Mouse (Mus musculus): Measurements from ENCODE around the gene Repin1.
A peak's percentile ranks its signal among the peaks of the same experiment; 100 is the strongest.
"Not testable (repeated sequence)": the region's sequence is repeated elsewhere in the genome, so short reads cannot be mapped to it uniquely, and the experiment has no call there.

Repin1 gene

DNA sequence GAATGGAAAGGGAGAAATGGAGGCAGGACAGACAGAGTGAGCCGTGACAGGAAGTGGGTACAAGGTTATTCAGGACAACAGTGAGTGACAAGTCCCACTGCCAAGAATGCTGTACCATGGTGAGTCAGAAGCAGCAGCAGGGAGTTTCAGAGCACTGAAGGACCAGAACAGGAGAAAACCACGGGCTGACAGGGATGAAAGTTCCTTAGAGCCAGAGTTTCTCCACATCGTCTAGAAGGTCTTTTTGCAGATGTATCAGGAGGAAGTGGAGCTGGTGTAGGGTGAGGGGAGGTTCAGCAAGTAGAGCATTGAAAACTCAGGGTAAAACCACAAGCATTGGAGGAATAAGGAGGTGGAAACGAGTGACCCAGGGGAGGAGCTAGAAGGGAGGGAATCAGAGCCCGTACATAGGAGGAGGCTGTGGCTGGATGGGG lies 14.5 kb upstream of the Repin1 start:
- no peak for DNase-seq (ENCODE audit: low spot score in 2 of 2)

DNA sequence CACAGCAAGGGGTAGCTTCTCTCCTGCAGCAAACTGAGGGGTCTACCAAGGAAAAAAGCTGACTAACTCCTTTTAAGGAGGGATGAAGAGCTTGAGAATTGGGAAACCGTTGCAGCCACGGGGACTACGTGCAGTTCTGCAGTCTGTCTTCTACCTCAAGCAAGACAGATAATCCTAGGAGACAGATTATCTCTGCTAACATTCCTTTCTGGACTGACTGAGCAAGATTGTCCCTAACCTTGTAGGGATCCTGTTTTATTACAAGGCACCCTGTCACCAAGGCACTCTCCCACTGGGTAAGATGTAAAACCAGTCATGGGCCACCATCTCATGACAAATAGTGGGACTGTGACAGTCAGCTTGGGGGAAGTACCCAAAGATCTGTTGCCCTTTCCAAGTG lies 12.4 kb upstream of the Repin1 start:
- DNase-seq (ENCODE audit: low spot score in 2 of 2), result no peak

DNA sequence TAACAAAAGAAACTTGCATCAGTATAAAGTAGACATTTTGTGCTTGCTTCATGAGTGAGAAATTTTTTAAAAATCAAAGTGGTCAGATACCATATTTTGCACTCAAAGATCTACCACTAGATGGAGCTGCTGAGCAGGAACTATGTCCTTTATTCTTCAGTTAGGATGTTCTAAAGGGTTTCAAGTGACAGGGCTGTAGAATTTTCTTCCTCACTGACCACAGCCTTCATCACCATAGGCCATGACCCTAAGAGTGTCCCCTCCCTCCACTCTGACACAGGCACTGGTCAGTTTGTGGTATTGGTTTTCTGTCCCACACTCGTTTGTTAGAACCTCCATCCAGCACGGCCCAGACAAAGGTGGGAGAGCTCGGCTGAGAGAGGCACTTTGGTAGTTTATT lies 11.6 kb upstream of the Repin1 start:
- DNase-seq (ENCODE audit: low spot score in 2 of 2), result no peak

DNA sequence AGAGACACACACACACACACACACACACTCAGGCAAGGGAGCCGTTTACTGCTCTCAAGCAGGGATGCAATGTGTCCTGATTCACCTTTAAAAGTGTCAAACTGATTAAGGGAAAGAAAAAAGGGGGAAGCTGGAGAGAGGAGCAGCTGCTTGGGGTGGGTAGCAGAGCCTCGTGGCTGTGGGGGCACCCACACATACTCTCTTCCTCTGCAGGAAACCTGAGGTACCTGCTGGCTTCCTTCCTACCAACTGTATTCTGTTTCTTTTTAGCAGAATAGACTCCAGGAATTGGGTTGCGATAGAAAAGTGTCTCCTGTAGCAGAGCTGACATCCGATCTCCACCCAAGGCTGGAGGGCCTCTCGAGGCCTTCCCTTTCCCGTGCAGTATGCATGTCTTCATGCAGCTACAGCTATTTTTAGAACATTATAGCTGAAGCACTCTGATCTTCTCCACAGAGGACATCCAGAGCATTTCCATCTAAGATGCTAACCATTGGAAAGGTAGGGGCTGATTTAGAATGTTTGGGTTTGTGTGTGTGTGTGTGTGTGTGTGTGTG lies 4.4 kb upstream of the Repin1 start, which contains the start of gene Gm45021:
Gm45021 (plus strand) TSS at position 417 of the 557 bp plus-strand sequence.
- no peak for DNase-seq (ENCODE audit: low spot score in 2 of 2)

DNA sequence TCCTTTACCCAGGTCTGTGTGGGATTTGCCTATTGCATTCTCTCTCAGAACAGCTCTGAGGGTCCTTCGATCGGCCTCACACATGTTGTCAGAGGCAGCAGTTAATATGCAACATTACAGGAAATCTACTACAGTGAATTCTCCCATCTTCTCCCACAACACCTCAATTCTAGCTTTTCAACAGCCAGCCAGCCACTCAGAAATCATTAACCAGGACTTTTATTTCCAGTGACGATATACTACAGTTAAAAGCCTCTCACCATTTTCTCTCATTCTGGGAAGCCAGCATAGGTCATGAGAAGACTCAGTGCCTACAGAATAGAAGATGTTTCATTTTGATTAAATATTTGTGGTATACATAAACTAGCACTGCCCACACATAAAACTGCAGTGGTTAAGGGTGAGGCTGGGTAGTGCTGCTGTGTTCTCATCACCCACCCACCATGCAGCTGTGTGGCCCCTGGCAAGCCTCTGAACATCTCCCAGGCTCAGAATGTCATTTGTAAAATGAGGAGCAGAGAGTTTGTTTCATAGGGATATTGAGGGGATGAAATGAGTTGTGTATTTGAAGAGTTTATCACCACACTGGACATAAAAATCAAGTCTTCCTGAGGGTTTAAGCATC lies 2.4 kb upstream of the Repin1 start:
- no peak for DNase-seq (ENCODE audit: low spot score in 2 of 2)

DNA sequence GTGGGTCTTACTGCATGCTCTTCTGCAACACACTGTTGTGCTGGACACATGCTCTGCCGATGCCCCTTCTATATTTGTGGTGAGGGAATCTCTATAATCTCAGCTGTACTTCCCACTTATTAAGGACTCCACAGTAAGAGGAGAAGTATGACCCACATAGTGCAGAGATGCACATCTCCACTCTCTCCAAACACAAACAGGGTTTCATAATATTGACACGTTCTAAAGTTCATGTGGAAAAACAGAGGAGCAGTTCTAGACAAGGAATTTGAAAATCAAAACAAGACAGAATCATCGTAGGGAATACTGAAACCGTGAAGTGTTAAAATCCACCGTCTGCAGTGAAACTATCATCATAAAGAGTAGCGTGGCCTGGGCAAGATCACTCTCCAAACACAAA lies 1.8 kb upstream of the Repin1 start:
- DNase-seq (ENCODE audit: low spot score in 2 of 2), result no peak

DNA sequence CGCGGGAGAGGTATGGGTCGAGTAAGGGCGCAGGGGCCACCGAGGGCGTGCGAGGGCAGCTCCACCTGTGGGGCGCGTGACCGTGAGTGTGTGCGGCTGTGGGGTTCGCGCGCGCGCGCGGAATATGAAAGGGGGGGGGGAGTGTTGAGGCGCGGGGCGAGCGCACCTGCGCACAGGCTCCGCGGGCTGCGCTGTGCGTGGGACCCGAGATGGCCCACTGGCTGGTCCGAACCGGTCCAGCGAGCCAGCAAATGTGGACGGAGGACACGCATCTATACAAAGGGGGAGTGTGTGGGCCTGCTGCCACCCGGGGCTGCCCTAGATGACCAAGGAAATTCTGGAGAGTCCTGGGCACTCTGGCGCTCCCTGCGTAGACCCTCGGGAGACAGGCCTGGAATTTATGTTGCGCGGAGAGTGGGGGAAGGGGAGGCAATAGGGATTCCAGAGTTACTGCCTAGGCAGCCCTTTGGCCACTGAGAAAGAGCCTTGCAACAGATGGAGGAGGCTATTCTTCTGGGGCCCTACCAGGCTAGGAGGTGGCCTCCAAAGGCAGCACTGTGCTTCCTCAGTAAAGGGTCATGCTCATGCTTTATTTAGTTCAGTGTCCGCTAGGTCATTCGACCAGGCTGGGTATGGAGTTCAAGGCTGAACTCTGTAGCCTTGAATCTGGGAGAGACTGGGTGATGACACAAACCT lies 508 bp downstream of the Repin1 start:
- DNase-seq (ENCODE audit: low spot score in 2 of 2), result no peak

DNA sequence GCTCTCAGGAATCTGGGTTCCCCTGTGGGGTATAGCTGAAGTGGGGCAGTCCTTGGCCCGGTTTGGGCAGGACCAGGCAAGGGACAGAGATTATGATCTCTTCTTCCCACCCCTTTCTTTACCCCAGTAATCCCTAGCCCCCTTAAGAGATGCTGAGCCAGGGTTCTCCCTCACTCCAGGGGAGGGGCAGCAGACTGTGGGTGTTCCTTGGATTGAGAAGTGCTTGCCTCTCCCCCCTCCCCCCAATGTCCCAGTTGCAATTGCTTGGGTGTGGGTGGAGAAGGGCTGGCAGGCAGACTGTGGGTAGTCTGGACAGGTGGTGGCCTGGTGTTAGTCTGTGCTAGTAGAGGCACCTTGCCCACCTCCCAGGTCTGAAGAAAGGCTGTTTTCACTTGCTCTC lies 1.6 kb downstream of the Repin1 start:
- no peak for DNase-seq (ENCODE audit: low spot score in 2 of 2)

DNA sequence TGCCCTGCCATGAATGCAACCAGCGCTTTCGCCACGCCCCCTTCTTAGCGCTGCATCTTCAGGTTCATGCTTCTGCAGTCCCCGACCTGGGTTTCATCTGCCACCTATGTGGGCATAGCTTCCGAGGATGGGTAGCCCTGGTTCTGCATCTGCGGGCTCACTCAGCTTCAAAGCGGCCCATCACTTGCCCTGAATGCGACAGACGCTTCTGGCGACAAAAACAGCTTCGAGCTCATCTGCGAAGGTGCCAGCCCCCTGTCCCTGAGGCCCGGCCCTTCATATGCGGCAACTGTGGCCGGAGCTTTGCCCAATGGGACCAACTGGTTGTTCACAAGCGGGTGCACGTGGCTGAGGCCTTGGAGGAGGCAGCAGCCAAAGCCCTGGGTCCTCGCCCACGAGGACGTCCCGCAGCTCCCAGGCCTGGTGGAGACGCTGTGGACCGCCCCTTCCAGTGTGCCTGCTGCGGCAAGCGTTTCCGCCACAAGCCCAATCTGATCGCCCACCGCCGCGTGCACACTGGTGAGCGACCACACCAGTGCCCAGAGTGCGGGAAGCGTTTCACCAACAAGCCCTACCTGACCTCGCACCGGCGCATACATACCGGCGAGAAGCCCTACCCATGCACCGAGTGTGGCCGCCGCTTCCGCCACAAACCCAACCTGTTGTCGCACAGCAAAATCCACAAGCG lies 3.0 kb downstream of the Repin1 start:
- DNase-seq (ENCODE audit: low spot score in 2 of 2), result no peak

DNA sequence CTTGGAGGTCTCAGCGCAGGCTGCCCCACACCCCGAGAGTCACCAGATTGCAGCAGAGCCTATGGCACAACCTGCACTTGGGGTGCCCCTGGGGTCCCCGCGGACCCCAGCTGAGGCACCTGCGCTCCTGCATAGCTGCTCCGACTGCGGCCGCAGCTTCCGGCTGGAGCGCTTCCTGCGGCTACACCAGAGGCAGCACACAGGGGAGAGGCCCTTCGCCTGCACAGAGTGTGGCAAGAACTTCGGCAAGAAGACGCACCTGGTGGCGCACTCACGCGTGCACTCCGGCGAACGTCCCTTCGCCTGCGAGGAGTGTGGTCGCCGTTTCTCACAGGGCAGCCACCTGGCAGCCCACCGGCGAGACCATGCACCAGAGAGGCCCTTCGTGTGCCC lies 3.5 kb downstream of the Repin1 start:
- DNase-seq (ENCODE audit: low spot score in 2 of 2), result no peak

DNA sequence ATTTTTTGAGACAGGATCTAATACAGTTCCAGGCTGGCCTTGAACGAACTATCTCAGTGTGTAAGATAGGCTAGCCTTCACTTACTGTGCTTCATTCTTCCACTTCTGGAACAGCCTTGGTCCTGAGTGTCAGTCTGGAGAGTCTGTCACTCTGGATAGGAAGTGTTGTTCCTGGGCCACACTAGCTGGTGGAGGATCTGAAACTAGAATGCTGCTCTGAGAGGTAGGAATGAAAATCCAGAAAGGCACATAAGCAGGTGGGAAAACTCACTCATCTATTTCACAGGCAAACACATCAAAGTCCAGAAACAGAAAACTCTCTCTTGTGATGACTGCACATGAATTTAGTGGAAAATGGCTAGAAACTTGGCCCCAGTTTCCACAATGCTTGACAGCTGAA lies 6.9 kb downstream of the Repin1 start:
- DNase-seq (ENCODE audit: low spot score in 2 of 2), result no peak

DNA sequence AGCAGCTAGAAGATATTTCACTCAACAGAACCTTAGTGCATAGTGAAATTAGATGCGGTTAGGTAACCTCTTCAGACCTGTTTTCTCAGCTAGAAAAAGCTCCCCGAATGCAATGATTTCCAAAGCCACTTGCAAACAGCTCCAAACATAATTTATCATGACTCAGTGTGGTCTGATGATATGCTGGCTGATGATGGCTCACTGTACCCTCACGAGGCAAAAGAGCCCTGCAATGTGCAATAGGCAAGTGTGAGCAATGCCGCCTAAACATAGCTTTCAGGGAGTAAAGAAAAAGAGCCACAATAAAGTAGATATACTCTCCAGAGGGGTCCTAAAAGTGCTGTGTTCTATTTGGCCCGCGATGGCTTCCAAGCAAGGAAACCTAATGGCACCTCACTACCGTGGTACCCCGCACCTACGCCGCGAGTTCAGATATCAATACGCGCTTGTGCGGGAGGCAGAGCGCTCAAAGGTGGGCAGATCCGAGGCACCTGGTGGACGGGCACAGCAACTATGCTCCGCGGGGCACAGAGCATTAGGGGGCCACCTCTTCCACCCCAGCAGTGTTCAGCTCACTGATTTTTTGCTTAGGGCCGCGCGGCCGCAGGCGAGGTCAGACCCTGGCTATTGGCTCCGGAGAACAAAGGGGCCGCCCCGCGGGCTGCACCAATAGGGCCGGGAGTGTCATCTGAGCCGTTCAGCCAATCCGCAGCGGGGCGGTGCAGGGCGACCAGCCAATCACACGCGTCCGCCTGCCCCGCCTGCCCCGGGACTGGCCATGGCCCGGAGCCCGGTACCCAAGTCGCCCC lies 7.8 kb downstream of the Repin1 start, which contains the start of gene Zfp775:
Zfp775 (plus strand) TSS at position 793 of the 809 bp plus-strand sequence.
- peak; percentile 88 to 94 for DNase-seq (ENCODE audit: low spot score in 2 of 2)

DNA sequence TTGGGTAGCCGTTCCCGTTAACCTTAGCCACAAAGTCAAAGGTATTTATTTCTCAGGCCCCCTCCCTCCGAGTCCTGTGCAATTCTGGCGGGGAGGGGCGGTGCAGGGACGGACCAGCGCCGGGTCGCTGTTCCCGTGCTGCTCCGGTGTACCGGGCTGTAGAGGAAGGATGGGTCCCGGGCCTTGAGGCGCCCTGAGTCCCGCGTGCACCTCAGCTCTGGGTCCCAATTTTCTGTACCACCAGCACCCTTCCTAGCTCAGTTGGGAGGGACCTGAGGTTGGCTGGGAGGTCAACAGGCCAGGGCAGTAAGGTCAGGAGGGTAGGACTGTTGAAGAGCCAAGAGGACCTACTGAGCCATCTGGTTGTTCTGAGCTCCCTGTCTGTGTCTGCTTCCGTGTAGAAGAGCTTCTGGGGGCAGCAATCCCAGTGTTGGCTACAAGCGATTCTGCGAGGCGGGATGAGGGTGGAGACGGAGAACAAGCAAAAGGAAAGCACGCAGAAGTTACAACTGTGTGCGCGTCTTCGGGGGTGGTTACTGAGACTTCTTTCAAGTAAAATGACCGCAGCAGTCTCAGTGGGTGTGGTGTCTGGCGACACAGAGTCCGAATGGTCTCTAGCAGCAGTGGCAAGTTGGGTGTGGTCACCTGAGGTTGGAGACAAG lies 8.5 kb downstream of the Repin1 start:
- DNase-seq (ENCODE audit: low spot score in 2 of 2), result no peak

DNA sequence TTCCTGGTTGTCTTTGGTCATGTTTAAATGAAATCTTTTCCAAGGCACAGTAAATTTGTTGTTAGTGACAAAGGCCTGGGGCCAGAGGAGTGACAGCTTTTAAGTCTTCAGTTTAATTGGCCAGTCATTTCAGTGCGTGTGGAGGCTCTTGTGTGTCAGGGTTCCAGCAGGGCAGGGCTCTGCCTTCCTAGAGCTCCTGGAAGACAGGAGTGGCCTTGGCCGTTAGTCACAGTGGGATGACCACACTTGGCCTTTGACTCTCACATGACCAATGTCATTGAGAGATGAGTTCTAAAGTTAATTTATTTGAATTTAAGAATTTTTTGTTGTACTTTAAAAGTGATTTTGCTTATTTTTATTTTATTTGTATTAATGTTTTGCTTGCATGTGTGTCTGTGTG lies 14.4 kb downstream of the Repin1 start:
- DNase-seq (ENCODE audit: low spot score in 2 of 2), result no peak

DNA sequence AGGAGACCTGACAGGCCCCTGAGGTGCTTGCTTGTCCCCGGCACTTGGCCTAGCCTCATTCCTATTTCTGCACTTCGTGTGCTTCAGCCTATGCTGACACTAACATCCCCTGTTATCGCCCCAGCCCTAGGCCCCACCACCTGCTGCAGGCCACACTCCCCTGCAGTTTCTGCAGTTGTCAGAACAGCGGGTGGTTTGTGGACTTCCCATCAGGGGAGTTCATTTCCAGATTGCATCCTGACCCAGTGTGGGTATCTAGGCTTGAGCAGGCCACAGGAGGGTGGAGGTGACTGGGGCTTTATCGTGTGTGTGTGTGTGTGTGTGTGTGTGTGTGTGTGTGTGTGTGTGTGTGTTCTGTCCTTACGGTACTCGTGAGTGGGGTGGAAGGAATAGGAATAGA lies 15.8 kb downstream of the Repin1 start:
- DNase-seq (ENCODE audit: low spot score in 2 of 2), result no peak

DNA sequence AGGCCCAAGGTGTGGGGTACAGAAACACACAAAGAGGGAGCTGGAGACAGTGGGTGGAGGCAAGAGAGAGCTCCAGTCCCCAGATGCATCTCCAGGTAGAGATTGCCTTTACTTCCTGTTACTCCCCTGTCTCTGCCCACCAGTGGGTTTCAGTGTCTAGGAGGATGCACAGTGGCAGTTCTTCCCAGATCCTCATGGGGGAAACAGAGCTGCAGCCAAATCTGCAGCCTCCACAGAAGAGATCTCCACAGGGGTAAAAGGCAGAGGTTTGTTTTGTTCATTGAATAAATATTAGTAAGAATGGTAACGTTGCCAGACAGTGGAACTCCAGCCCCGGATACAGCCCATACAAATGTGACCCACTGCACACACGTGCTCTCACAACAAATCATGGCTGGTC lies 17.0 kb downstream of the Repin1 start:
- no peak for DNase-seq (ENCODE audit: low spot score in 2 of 2)

DNA sequence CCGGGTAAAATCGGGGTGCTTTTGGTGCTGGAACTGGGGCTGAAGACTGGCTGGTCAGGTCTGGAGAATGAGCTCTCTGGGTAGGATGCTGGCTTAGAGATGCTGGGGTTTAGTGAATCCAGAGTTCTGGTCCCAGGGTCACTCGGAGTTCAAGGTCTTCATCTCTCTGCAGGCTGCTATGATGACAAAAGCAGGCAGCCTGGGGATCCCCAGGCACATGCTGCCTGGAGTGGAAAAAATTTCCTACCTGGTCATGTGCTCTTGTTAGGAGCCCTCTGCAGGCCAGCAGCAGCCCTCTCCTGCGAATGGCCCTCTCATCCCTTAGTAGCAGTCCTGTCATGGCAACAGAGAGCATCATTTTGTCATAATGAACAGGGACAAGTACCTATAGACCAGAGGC lies 19.8 kb downstream of the Repin1 start:
- no peak for DNase-seq (ENCODE audit: low spot score in 2 of 2)

DNA sequence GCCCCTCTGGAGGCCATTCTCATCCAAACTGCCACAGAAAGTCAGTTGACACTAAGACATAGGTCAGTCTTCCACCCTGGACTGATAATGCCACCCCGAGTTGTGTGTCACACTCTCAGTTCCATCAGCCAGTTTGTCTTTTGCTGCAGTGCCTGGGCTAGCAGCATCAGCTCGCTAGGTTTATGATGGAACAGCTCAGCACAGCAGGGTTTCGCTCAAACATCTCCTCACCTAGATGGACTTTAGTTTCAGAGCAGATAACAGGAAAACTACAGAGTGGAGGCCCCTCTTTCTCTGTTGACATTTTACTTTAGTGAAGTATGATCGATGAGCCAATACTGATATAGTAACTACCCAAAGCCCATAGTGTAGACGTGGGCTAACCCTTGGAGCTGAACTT lies 21.1 kb downstream of the Repin1 start:
- no peak for DNase-seq (ENCODE audit: low spot score in 2 of 2)

DNA sequence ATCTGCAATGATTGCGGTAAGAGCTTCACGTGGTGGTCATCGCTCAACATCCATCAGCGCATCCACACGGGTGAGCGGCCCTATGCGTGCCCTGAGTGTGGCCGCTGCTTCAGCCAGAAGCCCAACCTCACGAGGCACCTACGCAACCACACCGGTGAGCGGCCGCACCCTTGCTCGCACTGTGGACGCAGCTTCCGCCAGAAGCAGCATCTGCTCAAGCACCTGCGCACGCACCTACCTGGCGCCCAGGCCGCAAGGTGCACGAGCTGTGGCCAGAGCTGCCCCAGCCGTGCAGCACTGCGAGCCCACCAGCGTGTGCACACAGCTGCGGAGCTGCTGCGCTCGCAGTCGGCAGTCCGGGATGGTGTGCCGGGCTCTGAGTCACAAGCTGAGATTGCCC lies 26.3 kb downstream of the Repin1 start:
- no peak for DNase-seq (ENCODE audit: low spot score in 2 of 2)

DNA sequence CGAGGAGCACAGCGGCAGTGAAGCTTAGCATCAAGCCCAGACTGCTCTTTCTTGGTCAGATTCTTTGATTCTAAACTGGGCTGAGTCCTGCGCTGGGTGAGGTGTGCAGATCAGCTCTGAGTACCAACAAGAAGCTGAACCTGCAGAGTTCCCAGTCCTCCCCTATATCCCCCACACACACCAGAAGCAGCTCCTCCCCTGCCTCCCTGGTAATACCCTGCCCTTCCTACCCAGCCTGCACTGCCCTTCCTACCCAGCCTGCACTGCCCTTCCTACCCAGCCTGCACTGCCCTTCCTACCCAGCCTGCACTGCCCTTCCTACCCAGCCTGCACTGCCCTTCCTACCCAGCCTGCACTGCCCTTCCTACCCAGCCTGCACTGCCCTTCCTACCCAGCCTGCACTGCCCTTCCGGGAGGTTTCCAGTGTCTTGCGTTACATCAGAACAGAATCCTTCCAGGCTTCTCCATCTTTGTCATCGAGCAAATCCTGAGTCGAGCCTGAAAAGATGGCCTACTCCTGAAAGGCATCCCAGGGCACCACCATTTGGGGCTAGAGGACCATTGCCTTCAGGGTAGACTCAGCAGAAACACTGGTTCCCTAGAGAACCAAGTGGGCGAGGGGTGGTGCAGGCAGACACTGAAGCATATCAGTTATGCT lies 28.6 kb downstream of the Repin1 start:
- not testable (repeated sequence) for DNase-seq (ENCODE audit: low spot score in 2 of 2)

DNA sequence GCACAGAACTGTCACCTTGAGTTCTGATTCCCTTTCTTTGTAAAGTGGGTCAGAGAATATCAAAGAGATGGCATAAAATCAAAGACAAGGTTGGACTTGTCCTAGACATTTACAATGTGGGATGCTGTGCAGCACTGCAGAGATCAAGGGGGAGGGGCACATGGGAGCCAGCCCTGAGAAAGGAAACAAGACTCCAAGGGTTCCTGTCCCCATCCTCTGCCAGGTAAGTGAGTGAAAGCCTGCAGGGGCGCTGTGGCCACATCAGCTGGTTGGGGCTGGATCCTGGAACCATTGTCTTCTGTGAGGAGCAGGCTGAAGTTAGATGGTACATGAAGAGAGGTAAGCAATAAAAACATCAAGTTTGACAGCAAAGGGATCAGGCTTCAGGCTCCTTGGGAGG lies 29.8 kb downstream of the Repin1 start:
- DNase-seq (ENCODE audit: low spot score in 2 of 2), result no peak

All from frontal cortex, postnatal 25 days (tissue).